Mouse (Mus musculus): ENCODE measurements around the gene Sync.
A peak's percentile ranks its signal among the peaks of the same experiment; 100 is the strongest.

Gene Sync

DNA sequence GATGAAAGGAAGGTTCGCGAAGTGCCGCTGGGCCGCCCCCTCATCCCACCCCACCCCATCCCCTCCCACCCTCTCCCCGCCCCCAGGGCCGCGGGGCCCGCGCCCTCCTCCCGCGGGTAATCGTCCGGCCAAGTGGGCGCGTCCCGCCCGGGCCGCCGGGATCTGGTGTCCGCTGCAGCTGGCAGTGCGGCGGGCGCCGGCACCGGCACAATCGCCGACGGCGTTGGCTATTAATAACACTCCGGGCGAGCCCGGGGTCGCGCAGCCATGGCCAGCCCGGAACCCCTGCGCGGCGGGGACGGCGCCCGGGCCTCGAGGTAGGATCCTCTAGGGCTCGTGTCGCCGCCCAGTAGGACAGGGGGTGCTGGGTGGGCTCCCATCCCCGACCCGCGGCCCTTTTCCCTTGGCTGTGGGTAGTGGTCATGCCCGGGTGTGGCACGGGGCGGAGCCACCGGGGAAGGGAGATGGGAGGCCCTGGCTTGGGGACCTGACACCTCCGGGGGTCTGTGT is at the start of gene Sync:
Gene Sync (plus strand): TSS at position 146 of the 510 bp plus-strand sequence.
- no peak for DNase-seq

- DNase-seq, result no peak
These were observed 49.5 kb upstream of the Sync start for GRCm38 (mm10) chr4:129237843-129238441.

DNA sequence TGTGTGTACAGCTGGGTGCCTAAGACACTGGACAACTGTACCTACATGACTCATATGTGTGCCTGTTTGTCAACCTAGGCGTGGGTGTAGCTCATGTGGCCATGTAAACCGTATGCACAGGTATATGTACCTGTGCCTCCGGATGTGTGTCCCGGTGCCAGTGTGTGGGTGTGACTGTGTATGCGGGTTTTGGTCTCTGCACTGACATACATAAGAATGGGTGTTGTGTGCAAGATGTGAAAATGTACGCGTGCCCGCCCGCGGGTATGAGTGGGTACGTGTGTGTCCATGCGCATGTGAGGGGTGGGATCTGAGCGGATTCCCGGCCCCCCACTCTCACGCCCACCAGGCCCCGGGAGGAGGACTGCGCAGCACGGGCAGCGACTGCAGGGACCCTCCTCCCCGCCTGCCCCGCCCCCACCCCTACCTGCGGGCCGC is 48.8 kb upstream of the Sync start:
- no peak for DNase-seq

- DNase-seq, result peak; percentile 82
These were observed 48.3 kb upstream of the Sync start for GRCm38 (mm10) chr4:129239075-129239474.

GRCm38 (mm10) chr4:129241898-129242297 is 45.5 kb upstream of the Sync start:
- no peak for DNase-seq

GRCm38 (mm10) chr4:129242327-129242726 is 45.1 kb upstream of the Sync start:
- no peak for DNase-seq

DNA sequence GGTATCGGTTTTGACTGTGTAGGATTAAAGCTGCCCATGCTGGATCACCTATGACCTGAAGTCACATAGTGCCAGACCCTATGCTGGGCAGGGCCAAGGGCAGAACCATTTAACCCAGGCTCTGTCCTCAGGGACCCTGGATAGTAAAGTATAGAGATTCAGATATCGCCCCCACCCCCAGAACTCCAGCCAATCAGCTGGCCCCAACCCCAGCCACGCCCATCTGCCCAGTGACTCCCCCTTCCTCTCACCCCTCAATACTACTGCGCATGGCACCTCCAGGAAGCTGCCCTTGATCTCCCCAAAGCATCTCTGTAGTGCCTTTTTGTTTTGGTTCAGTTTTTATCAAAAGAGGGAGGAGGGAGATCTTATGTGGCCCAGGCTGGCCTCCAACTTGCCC is 44.7 kb upstream of the Sync start:
- DNase-seq, result no peak

DNA sequence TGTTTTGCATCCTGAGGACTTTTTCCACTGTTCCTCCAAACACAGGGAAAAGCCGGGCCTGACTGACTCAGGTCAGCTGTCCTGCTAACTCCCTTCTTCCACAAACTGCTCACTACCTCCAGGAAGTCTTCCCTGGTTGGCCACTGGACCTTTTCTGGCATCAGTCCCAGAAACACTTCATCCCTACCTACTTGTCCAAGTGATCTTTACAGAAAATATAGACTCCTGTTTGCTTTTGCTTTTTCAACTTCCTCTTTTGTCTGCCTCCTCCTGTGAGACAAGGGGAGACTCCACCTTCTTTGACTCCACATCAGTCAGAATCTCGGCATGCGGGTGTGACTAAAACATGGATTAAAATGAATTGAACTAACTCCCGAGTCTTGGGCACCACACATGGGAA is 42.6 kb upstream of the Sync start:
- DNase-seq, result no peak

GRCm38 (mm10) chr4:129246360-129247301 is 40.8 kb upstream of the Sync start:
- DNase-seq, result no peak

DNA sequence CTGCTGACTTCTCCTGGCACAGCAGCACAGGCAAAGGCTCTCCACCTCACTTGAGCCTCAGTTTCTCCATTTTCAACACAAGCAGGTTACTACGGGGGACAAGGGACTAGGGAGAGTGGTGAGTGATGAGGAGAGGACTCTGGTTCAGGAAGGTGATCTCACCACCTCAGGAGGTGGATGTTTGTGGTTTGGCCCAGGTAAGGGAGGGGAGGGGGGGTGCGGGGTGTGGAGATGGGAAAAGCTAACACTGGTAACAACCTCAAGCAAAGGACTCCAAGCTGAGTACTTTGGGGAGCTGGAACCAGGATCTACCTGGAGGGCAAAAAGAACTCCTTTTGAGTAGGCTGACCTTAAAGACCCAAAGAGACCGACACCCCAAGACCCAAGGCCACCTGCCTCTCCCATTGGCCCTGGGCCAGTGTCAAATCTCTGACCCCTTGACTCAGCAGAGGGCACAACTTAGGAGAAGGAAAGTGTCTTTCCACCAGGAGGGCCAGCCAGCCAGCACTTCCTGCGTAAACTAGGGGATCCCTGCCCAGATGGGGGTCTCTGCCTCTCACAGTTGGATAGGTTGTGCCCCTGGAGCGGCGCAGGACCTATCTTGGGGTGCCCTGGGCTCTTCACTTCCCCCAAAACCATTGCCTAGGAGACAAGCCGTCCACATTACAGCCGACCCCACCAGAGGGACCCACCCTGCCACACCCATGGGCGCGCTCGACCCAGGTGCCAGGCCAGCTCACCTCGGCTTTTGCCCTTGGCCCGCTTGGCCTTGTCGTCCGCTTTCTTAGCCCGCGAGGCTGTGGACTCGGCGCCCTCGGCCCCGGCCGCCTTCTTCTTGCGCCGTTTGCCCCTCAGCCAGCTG is 39.8 kb upstream of the Sync start:
- no peak for DNase-seq

GRCm38 (mm10) chr4:129248243-129248767 is 39.1 kb upstream of the Sync start:
- no peak for DNase-seq

DNA sequence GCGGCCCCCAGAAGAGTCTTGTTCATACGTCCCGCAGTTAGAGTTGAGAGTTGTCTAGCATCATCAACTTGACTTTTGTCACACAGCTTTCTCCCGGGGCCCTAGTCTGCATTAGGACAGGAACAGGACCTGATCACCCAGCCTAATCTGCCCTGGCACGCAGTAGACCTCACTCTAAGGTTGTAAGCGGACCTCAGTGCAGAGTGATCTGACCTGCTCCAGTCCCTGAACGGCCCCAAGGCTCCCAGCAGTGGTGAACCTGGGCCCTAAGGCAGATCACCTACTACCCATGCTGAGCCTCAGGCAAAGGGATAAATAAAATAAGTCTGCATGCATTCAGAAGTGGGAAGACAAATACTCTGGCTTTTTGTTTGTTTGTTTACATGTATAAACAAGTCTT is 38.1 kb upstream of the Sync start:
- DNase-seq, result no peak

DNA sequence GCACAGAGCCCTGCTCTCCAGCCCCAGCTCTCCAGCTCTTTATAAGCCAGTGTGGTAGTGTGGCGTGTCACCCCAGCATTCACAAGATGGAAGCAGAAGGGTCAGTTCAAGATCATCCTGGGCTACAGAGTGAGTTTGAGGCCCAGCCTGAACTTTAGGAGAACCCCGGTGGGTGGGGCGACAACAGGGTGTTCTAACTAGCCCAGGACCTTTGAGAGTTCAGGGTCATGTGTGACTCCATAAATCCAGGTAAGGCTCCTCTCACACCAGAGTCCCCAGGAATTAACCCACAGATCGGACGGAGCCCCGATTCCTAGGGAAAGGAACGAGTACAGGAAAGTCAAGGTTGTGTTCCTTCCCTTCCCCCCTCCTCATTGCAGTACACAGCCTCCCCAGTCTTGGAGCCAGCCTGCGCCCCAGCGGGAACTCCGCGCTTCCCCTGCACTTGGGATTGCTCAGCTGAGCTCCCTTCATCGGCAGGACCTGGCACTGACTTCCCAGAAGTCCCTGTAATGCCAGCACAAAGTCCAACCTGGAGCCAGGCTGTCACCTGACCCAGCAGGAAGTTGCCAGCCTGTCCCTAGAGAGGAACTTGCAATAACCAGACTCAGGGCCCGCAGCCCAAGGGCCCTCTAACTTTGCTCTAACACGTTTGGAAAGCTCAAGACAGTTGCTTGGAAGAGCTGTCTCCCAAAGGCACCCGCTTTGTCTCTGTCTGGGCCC is 36.5 kb upstream of the Sync start:
- peak; percentile 95 for DNase-seq

- DNase-seq, result peak; percentile 66
These were observed 35.8 kb upstream of the Sync start for GRCm38 (mm10) chr4:129251482-129252125.

GRCm38 (mm10) chr4:129252492-129252891 is 34.9 kb upstream of the Sync start:
- DNase-seq, result no peak

GRCm38 (mm10) chr4:129254571-129254970 is 32.8 kb upstream of the Sync start:
- DNase-seq, result no peak

DNA sequence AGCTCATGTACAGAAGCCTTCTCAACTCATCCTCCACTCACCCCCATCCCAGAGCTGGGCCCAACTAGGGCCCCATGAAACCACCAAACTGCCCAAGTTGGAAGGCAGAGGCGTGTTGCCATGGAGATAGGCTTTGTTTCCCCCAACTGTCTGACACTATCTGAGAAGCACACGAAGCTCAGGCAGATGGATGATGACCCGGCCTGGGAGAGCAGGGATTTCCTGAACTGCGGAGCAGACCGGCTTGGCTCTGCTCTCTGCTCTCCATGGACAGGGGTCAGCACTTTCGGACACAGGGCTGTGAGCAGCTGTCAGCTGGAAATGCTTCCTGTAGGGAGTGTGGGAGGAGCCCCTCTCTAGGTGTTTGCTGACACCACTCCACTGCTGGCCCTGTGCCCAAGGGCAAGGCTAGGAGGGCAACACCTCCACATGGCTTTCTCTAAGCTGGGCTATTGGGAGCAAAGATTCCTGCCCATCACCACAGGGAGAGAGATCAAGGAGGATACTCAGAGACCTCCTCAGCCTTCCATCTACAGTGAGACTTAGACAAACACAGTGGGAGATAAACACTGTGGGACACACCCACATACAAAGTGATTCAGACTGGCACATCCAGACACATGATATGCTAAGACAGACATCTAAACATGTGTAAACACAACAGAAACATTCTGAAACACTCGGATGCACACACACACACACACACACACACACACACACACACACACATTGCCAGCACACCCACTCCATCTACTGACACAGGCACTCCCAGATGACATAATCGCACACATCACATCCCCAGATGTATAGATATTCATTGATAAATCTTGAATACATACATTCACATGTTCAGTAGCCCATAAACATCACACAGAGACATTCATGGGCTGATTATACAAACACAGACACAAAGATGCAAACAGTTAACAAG is 30.7 kb upstream of the Sync start:
- DNase-seq, result peak; percentile 81

DNA sequence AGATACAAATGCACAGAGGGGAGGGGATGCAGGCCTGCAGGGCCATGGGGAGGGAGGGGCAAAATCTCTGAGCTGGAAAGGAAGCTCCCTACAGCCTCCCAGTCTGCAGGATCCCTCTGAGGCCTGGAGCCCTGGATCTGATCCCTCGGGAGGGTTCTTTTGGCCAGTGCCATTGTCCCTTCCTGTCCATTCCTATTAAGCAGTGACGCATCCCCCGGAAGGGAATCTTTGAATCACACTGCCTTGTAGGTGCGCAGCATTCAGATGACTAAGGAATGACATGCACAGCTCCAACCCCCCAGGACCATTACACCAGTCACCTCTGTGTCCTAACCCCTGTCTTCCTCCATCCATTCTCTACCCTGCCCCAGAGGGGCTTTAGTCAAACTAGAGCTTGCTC is 28.3 kb upstream of the Sync start:
- DNase-seq, result no peak

- DNase-seq, result no peak
These were observed 26.7 kb upstream of the Sync start for GRCm38 (mm10) chr4:129260678-129261077.

GRCm38 (mm10) chr4:129261196-129261595 is 26.2 kb upstream of the Sync start, which contains the start of gene C77080:
C77080 (minus strand) TSS chr4:129261404.
- DNase-seq, result no peak

Measured in kidney, adult 11 months (tissue).